Mouse (Mus musculus) lung, embryonic 16.5 days (tissue): ENCODE results near the gene Ganab. TPM values are rescaled to one million over a fixed set of nuclear protein-coding genes. Genes with fewer than 3 reads are reported as not detected.

Source experiments
- microRNA-seq: library from miRNA; unstranded; fragments of <30 nt; microRNA quantifications from one replicate; pipeline ENCODE4, GENCODE M21; 2016
- polyA plus RNA-seq: library from polyadenylated mRNA; unstranded; fragments of >200 nt; fragmentation: Nextera tagmentation; extraction: Ambion mirVana; gene quantifications from 2 replicates; pipeline ENCODE4 v1.2.1, GENCODE M21; 2015

The Ganab gene
- polyA plus RNA-seq, 1 experiment from 2014 or later = 127 TPM

Small RNAs within 50 kb of the gene (microRNA-seq; reads per million reads assigned to microRNA genes)
- not detected for gene Mir5136

Other genes starting within 250 kb of the Ganab start
- 0.10 and 0.21 TPM in 2 replicates for gene Chrm1, start 234.3 kb upstream of the Ganab start, polyA plus RNA-seq
- gene Slc3a2, start 174.7 kb upstream of the Ganab start, polyA plus RNA-seq = 77.0 and 78.8 TPM in 2 replicates
- gene Wdr74, start 162.2 kb upstream of the Ganab start, polyA plus RNA-seq = 75.5 and 78.9 TPM in 2 replicates
- 0.83 and 2.7 TPM in 2 replicates for gene 1700092M07Rik, start 157.4 kb upstream of the Ganab start, polyA plus RNA-seq
- 162 and 174 TPM in 2 replicates for gene Stx5a, start 156.7 kb upstream of the Ganab start, polyA plus RNA-seq
- gene Nxf1, start 141.0 kb upstream of the Ganab start, polyA plus RNA-seq = 186 and 190 TPM in 2 replicates
- gene Tmem223, start 127.1 kb upstream of the Ganab start, polyA plus RNA-seq = 188 and 194 TPM in 2 replicates
- 88.2 and 89.7 TPM in 2 replicates for gene Tmem179b, start 123.6 kb upstream of the Ganab start, polyA plus RNA-seq
- gene Taf6l, start 111.7 kb upstream of the Ganab start, polyA plus RNA-seq = 24.0 and 26.0 TPM in 2 replicates
- 140 and 147 TPM in 2 replicates for gene Polr2g, start 99.5 kb upstream of the Ganab start, polyA plus RNA-seq
- 5.5 and 5.6 TPM in 2 replicates for gene Zbtb3, start 95.5 kb upstream of the Ganab start, polyA plus RNA-seq
- 55.2 and 56.5 TPM in 2 replicates for gene Ttc9c, start 78.7 kb upstream of the Ganab start, polyA plus RNA-seq
- 4.4 and 5.0 TPM in 2 replicates for gene Hnrnpul2, start 78.1 kb upstream of the Ganab start, polyA plus RNA-seq
- gene AC129217.1, start 68.3 kb upstream of the Ganab start, polyA plus RNA-seq = not detected in 2 replicates
- 54.1 and 54.6 TPM in 2 replicates for gene Bscl2, start 60.6 kb upstream of the Ganab start, polyA plus RNA-seq
- 2.8 and 3.3 TPM in 2 replicates for gene Gng3, start 58.9 kb upstream of the Ganab start, polyA plus RNA-seq
- gene Lrrn4cl, start 47.3 kb upstream of the Ganab start, polyA plus RNA-seq = 1.6 and 1.7 TPM in 2 replicates
- 156 and 164 TPM in 2 replicates for gene Ubxn1, start 26.6 kb upstream of the Ganab start, polyA plus RNA-seq
- gene Uqcc3, start 17.1 kb upstream of the Ganab start, polyA plus RNA-seq = 63.5 and 64.0 TPM in 2 replicates
- 71.3 and 75.9 TPM in 2 replicates for gene Lbhd1, start 14.3 kb upstream of the Ganab start, polyA plus RNA-seq
- not detected in 2 replicates for gene Gm49403, start 14.1 kb upstream of the Ganab start, polyA plus RNA-seq
- 68.4 and 71.4 TPM in 2 replicates for gene 1810009A15Rik, start 9.2 kb upstream of the Ganab start, polyA plus RNA-seq
- gene Gm49416, start 9.1 kb upstream of the Ganab start, polyA plus RNA-seq = not detected in 2 replicates
- gene Ints5, start 5.1 kb upstream of the Ganab start, polyA plus RNA-seq = 38.3 and 40.8 TPM in 2 replicates
- 40.2 and 43.5 TPM in 2 replicates for gene B3gat3, start 22.3 kb downstream of the Ganab start, polyA plus RNA-seq
- gene Rom1, start 31.3 kb downstream of the Ganab start, polyA plus RNA-seq = 2.8 and 4.0 TPM in 2 replicates
- gene Eml3, start 31.5 kb downstream of the Ganab start, polyA plus RNA-seq = 31.0 and 32.2 TPM in 2 replicates
- gene Mta2, start 43.8 kb downstream of the Ganab start, polyA plus RNA-seq = 149 and 164 TPM in 2 replicates
- 27.5 and 28.9 TPM in 2 replicates for gene Tut1, start 55.8 kb downstream of the Ganab start, polyA plus RNA-seq
- 366 TPM in 2 replicates for gene Eef1g, start 69.0 kb downstream of the Ganab start, polyA plus RNA-seq
- gene Ahnak, start 91.2 kb downstream of the Ganab start, polyA plus RNA-seq = 30.5 and 31.0 TPM in 2 replicates
- 25.3 and 50.5 TPM in 2 replicates for gene Scgb1a1, start 189.9 kb downstream of the Ganab start, polyA plus RNA-seq
- 15.3 and 18.8 TPM in 2 replicates for gene Asrgl1, start 237.6 kb downstream of the Ganab start, polyA plus RNA-seq